Mouse (Mus musculus) lung, adult 2 months (tissue): ENCODE measurements around the gene Pgpep1. TPM values are rescaled to one million over a fixed set of nuclear protein-coding genes. Genes with fewer than 3 reads are reported as not detected.

ENCODE experiments used
- DNase-seq: peaks from one replicate; pipeline ENCODE4 v3.0.0; 2022
- H3K4me1 ChIP-seq: fragments of 200-500 bp; 2 replicates; pipeline ENCODE4 v1.6.1; 2011; ENCODE audit warnings: low read length; ENCODE audit not compliant: control insufficient read depth, insufficient read depth
- H3K4me3 ChIP-seq: fragments of 200-500 bp; replicated peaks from 2 replicates; pipeline ENCODE3; 2011; ENCODE audit warnings: low read depth, mild to moderate bottlenecking, control low read depth, low read length; ENCODE audit errors: extremely low read depth
- CTCF ChIP-seq: fragments of 200-500 bp; IDR thresholded peaks from 2 replicates; pipeline ENCODE4 v1.5.1; 2011; ENCODE audit warnings: mild to moderate bottlenecking, low read length, control low read depth; ENCODE audit not compliant: insufficient read depth
- POLR2A ChIP-seq: fragments of 200-500 bp; IDR thresholded peaks from 2 replicates; pipeline ENCODE4 v1.6.1; 2011; ENCODE audit warnings: low read depth, mild to moderate bottlenecking, control low read depth, low read length, borderline replicate concordance; ENCODE audit errors: extremely low read depth
- WGBS: fragments of 180-500 bp; shearing (Covaris S2); methylation state at CpG from one replicate; pipeline ENCODE4 v1.1.7; 2018; 5-methylcytosine and 5-hydroxymethylcytosine counted together
- polyA plus RNA-seq: library from polyadenylated mRNA; depleted of rRNA; stranded (reverse); fragments of >200 nt; gene quantifications from 2 replicates; pipeline ENCODE4 v1.2.3, GENCODE M21; 2012

Gene Pgpep1
- polyA plus RNA-seq, 1 experiment, result 33.7 TPM

DNA sequence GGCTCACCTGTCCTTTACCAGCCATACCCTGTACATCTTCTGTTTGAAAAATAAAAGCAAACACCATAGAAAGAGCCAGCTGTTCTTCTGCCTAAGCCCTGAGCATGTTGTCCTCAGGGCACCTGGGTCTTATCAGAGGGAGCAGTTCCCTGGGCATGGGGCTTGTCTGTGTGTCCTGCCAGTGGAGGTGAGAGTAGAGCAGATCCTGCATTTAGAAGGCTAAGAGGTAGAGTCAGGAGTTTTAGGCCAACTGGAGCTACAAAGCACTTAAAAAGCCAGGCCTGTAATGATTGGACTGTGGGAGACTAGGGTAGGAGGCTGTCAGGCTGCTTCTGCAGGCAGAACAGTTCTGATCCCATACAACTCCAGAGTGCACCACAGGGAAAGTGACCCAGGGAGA, 18.5 kb upstream of the Pgpep1 start:
- Histone ChIP-seq H3K4me3 (no peak overlapping the region), H3K4me1 (peaks cover 28% of the 10 kb centered on the region)
- DNase-seq, result no peak
- TF ChIP-seq CTCF, result no peak
- no peak for TF ChIP-seq POLR2A

DNA sequence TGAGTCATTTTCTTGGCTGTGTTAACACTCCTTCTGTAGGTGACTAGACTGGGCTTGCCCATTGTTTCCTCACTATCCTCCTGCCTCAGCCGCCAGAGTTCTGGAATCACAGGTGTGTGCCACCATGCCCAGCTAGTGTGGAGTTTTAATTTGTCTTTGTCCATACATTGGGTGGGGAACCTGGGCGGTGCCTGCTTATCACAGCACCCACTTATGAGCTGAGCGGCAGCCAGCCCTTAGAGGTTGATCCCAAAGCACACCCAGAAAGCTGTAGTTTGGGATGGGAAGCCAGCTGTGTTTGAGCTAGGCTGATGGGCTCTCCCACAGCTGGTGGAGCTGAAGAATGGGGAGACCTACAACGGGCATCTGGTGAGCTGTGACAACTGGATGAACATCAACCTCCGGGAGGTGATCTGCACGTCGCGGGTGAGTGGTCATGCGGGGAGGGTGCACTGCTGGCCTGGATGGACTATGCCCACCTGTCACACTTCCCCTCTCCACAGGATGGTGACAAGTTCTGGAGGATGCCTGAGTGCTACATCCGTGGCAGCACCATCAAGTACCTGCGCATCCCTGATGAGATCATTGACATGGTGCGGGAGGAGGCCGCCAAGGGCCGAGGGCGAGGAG, 17.4 kb upstream of the Pgpep1 start:
- H3K4me1 ChIP-seq, result peaks cover 28% of the 10 kb centered on the region
- no peak for DNase-seq
- H3K4me3 ChIP-seq, result no peak overlapping the region
- TF ChIP-seq CTCF, result no peak
- no peak for TF ChIP-seq POLR2A
- WGBS, result 91% methylated on average over 15 of the region's 15 CpGs

- no peak overlapping the region for H3K4me3 ChIP-seq
- peaks cover 24% of the 10 kb centered on the region for H3K4me1 ChIP-seq
- no peak for TF ChIP-seq POLR2A
- no peak for TF ChIP-seq CTCF
- WGBS, result 43% methylated on average over 1 of the region's 1 CpGs
- DNase-seq, result no peak
Observed at GRCm38 (mm10) chr8:70675336-70675735, 15.1 kb upstream of the Pgpep1 start.

GRCm38 (mm10) chr8:70674716-70675115, 14.5 kb upstream of the Pgpep1 start:
- H3K4me3 ChIP-seq, result no peak overlapping the region
- WGBS, result 64% methylated on average over 4 of the region's 4 CpGs
- TF ChIP-seq POLR2A (no peak), CTCF (no peak)
- H3K4me1 ChIP-seq, result peaks cover 24% of the 10 kb centered on the region
- no peak for DNase-seq

GRCm38 (mm10) chr8:70674109-70674508, 13.9 kb upstream of the Pgpep1 start:
- no peak for DNase-seq
- peak overlapping the region; percentile 78 for H3K4me3 ChIP-seq
- H3K4me1 ChIP-seq, result peaks cover 22% of the 10 kb centered on the region
- WGBS, result 64% methylated on average over 3 of the region's 3 CpGs
- TF ChIP-seq POLR2A (no peak), CTCF (no peak)

- H3K4me3 ChIP-seq, result peak within 1 kb of the TSS; percentile 78
- DNase-seq, result peak; percentile 99
- under 1% methylated on average over 60 of the region's 60 CpGs for WGBS
- H3K4me1 ChIP-seq, result peaks cover 19% of the 10 kb centered on the region
- TF ChIP-seq CTCF (peak; percentile 87), POLR2A (peak; percentile 90; the same call in 1 of the 2 replicates)
Observed at GRCm38 (mm10) chr8:70673079-70673856, 13.1 kb upstream of the Pgpep1 start, which contains the start of gene Lsm4. Gene Lsm4, plus strand, starts transcription at chr8:70673248.

DNA sequence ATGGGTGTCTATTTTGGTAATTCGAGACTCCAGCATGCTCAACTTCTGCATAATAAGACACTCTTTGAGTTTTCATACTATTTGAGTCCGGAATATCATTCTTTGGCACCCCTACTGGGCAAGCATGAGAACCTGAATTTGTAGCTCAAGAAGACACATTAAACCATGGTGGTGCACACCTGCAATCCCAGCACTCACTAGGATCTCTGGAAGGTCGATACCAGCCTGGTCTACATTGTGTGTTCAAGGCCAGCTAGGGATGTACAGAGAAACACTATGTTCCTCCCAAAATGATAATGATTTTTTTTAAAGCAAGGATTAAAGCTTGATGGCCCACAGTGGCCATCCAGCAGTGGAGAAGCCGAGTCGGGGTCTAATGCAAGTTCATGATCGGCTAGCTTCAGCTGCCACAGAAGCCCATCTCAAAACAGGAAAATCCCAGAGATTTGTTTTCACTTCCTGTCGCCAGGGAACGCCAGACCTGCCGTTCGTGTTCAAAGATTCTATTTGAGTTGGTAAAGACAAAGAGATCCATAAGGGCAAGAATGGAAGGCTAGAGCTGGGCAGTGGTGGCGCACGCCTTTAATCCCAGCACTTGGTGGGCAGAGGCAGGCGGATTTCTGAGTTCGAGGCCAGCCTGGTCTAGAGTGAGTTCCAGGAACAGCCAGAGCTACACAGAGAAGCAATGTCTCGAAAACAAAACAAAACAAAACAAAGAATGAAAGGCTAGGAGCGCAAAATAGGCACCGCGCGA, 12.3 kb upstream of the Pgpep1 start:
- 31% methylated on average over 19 of the region's 19 CpGs for WGBS
- peak overlapping the region; percentile 34 for H3K4me3 ChIP-seq
- H3K4me1 ChIP-seq, result peaks cover 19% of the 10 kb centered on the region
- TF ChIP-seq CTCF (no peak), POLR2A (no peak)
- DNase-seq, result no peak

- no peak overlapping the region for H3K4me3 ChIP-seq
- no peak for TF ChIP-seq POLR2A
- no peak for TF ChIP-seq CTCF
- DNase-seq, result no peak
- 71% methylated on average over 10 of the region's 10 CpGs for WGBS
- H3K4me1 ChIP-seq, result peaks cover 19% of the 10 kb centered on the region
Observed at GRCm38 (mm10) chr8:70671615-70672324, 11.6 kb upstream of the Pgpep1 start.

GRCm38 (mm10) chr8:70667071-70667470, 6.9 kb upstream of the Pgpep1 start:
- TF ChIP-seq POLR2A, result no peak
- TF ChIP-seq CTCF, result no peak
- H3K4me1 ChIP-seq, result no peaks in the 10 kb centered on the region
- WGBS, result 46% methylated on average over 5 of the region's 5 CpGs
- DNase-seq, result no peak
- no peak overlapping the region for H3K4me3 ChIP-seq
